Mouse (Mus musculus): ENCODE results near the gene C8b.

The C8b gene

GRCm38 (mm10) chr4:104766065-104766464, at the start of gene C8b:
C8b (plus strand) TSS chr4:104766317.
- DNase-seq, result no peak

- no peak for DNase-seq
Observed at GRCm38 (mm10) chr4:104716506-104716905, 49.6 kb upstream of the C8b start.

- DNase-seq, result no peak
Observed at GRCm38 (mm10) chr4:104718973-104719795, 46.9 kb upstream of the C8b start.

DNA sequence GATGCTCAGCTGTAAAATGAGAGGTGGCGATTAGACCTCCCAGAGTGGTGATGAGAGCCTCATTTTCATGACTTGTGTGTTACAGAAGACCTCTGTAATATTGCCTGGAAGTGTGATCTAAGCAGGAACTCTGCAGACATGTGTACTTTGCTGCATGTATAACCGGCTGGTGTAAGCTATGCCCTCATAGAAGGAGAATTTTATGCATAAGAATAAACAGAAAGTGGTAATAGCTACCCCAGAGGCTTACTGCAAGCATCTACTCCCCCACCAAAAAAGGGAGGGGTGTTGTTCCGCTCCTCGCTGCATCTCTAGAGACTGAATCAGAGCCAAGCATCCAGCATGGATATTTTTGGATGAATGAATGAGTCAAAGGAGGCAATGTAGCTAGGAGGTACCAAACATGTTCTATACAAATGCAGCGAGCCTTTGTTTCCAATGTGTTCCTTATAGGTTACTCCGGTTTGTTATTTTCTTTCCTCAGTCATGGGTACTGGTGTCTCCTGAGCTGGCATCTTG, 42.5 kb upstream of the C8b start:
- DNase-seq, result no peak

DNA sequence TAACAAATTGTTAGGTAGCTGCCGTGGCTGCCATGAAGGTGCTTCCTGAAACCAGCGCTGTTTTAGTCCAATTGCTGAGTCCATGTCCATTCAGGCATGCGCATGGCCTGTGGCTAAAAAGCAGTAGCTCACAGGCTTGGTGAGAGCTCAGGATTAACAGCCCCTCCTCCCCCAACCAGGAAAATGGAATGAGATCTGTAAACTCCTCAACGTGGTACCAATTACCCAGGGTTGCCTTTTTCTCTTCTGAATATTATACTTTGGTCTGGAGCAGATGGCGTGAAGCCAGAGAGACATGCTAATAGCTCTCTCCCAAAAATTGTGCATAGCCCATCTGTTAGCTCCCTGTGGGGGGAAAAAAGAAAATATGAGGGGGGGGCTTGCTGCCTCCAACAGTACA, 41.9 kb upstream of the C8b start:
- DNase-seq, result no peak

- no peak for DNase-seq
Observed at GRCm38 (mm10) chr4:104725673-104726072, 40.4 kb upstream of the C8b start.

DNA sequence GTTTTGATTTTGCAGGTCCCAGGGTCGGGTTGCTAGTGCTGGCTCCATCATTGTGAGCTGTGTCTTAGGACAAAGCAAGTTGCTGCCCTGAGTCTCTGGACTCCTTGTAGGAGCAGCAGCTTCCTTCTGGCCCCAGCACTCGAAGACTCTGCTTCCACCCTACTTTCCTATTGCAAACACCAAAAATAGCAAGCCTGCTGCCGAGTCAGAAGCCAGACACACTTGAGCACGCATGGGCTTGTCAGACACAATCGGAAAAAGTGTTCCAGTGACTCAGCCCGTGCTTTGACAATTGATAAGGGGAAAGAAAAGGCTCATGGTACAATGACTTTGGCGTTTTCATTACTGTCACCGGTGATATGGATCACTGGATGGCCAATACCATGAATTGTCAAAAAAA, 36.9 kb upstream of the C8b start:
- no peak for DNase-seq

DNA sequence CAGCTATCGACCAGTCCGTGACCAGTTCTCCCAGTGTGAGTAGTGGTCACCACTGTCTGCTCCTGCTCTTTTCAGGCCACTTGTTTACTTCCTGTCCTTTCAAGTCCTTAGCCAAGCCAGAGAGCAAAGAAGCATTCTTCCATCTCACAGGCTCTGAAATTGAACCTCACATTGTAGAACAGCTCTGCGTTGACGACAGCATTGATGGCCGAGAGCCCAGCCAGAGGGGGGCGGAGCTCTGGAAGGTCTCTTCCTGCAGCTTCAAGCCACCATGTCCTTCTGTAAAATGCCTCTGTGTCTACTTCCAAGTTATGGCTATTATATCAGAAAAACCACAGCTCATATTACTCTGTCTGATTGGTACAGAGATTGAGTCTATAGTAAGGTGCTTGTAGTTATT, 19.6 kb upstream of the C8b start:
- DNase-seq, result no peak

- no peak for DNase-seq
Observed at GRCm38 (mm10) chr4:104754090-104754489, 12.0 kb upstream of the C8b start.

- DNase-seq, result no peak
Observed at GRCm38 (mm10) chr4:104760878-104761624, 5.1 kb upstream of the C8b start.

GRCm38 (mm10) chr4:104768190-104768589, 2.1 kb downstream of the C8b start:
- no peak for DNase-seq

DNA sequence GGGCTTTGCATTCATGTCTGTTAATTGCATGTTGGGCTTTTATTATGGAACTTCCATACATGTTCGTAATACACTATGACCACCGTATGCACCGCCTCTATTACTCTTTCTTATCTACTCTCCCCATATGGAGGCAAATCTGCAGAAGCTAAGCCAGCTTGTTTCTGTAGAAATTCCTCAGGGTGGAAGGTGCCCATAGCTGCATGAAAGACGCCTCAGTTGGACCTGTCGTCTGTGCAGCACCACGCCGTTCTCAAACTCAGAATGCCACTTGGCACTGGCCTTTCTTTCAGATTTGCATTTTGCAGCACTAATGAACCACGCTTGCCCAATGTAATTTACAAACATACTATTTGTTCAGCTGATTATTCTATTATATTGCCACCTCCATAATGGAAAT, 3.5 kb downstream of the C8b start:
- no peak for DNase-seq

DNA sequence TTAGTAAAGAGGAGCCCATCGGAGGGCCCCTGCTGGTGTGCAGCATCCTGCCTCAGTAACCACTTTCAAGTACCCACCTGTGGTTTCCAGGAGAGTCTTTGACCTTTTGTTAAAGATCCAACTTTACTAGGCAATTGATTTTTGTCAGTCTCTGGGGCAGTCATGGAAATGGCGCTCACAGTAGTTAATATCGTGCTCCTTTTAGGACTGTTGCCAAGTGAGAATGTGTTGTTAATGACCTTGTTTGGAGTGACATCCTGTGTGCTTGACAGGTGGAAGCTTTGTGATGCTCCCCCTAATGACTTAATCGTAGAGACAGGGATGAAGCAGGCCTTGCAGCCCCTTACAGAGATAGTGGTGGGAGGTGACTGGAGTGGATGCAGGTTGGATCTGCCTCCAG, 4.2 kb downstream of the C8b start:
- DNase-seq, result no peak

GRCm38 (mm10) chr4:104775601-104776000, 9.5 kb downstream of the C8b start:
- no peak for DNase-seq

DNA sequence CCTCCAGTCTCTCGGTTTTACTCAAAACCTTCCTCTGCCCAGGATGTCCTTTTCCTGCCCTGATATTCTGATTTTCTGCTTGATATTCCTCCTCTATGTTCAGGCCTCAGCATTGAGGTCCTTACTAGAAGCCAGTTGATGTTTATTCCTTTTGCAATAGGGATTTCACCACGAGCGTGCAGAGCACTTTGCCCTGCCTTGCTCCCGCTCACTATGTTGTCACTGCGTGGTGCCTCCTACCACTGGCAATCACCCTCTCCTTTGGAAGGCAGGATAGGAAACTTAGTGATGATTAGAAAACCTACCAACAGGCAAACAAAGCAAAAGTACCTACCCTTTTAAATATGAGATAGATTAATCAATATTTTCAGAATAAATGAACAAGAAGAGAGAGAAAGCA, 13.3 kb downstream of the C8b start:
- DNase-seq, result no peak

GRCm38 (mm10) chr4:104781441-104781840, 15.3 kb downstream of the C8b start:
- DNase-seq, result no peak

- no peak for DNase-seq
Observed at GRCm38 (mm10) chr4:104782346-104782745, 16.2 kb downstream of the C8b start.

- no peak for DNase-seq
Observed at GRCm38 (mm10) chr4:104792111-104792510, 26.0 kb downstream of the C8b start.

DNA sequence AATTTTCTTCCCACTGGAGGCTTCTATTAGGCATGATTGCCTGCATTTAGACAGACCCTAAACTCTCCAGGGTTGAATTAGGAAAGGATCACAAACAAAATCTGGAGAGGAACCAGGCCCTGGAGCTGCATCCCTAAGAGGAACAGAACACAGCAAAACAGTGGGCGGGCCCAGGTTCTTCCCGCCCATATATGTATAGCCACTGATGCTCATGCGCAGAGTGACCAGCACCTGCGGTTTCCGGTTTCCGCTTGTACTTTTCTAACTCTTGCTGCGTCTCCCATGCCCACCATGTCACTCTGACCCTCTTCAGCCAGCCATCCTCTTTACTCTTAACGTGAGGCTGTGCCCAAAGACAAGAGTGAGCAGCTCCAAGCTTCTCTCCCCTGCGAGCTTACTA, 32.8 kb downstream of the C8b start:
- no peak for DNase-seq

GRCm38 (mm10) chr4:104801625-104802024, 35.5 kb downstream of the C8b start:
- DNase-seq, result no peak

DNA sequence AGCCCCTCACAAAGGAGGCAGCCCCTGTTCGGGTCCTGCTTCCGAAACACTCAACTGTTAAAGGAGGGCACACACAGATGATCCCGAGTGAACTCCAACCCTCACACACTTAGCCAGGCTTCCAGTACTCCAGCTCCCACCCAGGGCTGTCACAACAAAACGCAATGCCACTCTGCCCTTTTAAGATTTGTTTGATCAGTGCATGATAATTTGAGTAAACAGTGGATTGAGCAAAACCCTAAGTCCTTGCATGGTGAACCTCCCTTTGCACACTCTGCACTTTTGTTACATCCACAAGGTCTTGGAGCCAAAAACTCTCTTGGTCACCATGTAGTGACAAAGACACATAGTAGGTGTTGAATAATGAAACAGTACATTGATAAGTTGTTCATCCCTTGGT, 38.0 kb downstream of the C8b start:
- no peak for DNase-seq

GRCm38 (mm10) chr4:104805414-104806257, 39.5 kb downstream of the C8b start:
- no peak for DNase-seq

- no peak for DNase-seq
Observed at GRCm38 (mm10) chr4:104810710-104811286, 44.7 kb downstream of the C8b start.

All from cerebellum, adult 9-10 months (tissue).